Mouse (Mus musculus) liver, adult 2 months (tissue): ENCODE results near the gene Anapc15-ps.

Source experiments
- CTCF ChIP-seq: fragments of 200-500 bp; IDR thresholded peaks from 2 replicates; pipeline ENCODE4 v1.5.1; 2011; ENCODE audit warnings: low read depth, low read length, control low read depth
- POLR2A ChIP-seq: fragments of 200-500 bp; IDR thresholded peaks from 2 replicates; pipeline ENCODE4 v1.6.1; 2011; ENCODE audit warnings: low read length, control low read depth; ENCODE audit not compliant: insufficient read depth; ENCODE audit errors: extremely low read depth

DNA sequence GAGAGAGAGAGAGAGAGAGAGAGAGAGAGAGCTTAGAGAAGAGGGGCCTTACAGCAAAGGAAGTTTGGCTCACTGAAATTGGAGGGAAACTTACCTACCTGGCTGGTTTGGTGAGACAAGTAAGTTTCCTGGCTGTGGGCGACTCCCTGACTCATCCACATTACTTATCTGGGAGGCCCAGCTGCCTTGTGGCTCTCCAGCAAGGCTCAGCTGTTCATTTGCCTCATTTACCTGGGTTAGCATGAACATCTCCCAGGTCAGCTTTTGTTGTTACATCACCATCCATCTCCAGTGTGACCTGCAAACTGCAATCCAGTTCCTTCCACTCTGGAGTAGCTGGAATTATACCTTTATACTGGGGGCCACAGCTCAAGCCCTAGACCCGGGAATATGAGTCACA is 41.7 kb downstream of the Anapc15-ps start:
- no peak for TF ChIP-seq CTCF
- no peak for TF ChIP-seq POLR2A
